Mouse (Mus musculus): ENCODE measurements at regions not wholly inside any gene's neighbourhood (a gene's known extent, or its start where the extent isn't known, plus 50 kb on each side); places are given as distances from the start of the nearest gene placed in this dataset.
A peak's percentile ranks its signal among the peaks of the same experiment; 100 is the strongest.

- DNase-seq (ENCODE audit: low spot score in 2 of 2): no peak
Observed at GRCm38 (mm10) chr13:111975549-111975948, 166.8 kb upstream of the Map3k1 start.

GRCm38 (mm10) chr13:111977769-111978674 lies 169.2 kb upstream of the Map3k1 start:
- DNase-seq (ENCODE audit: low spot score in 2 of 2): no peak

GRCm38 (mm10) chr13:111978675-111979020 lies 169.9 kb upstream of the Map3k1 start:
- no peak for DNase-seq (ENCODE audit: low spot score in 2 of 2)

GRCm38 (mm10) chr13:111979428-111980204 lies 170.8 kb upstream of the Map3k1 start:
- DNase-seq (ENCODE audit: low spot score in 2 of 2): peak in 1 of 2 experiments; percentile 21

GRCm38 (mm10) chr13:111980205-111980595 lies 171.4 kb upstream of the Map3k1 start:
- no peak for DNase-seq (ENCODE audit: low spot score in 2 of 2)

- DNase-seq (ENCODE audit: low spot score in 2 of 2): no peak
Observed at GRCm38 (mm10) chr13:111981103-111981502, 172.3 kb upstream of the Map3k1 start.

GRCm38 (mm10) chr13:111982796-111983460 lies 174.1 kb upstream of the Map3k1 start:
- DNase-seq (ENCODE audit: low spot score in 2 of 2): no peak

- peak in 1 of 2 experiments; percentile 26 for DNase-seq (ENCODE audit: low spot score in 2 of 2)
Observed at GRCm38 (mm10) chr13:111984081-111984574, 175.3 kb upstream of the Map3k1 start.

GRCm38 (mm10) chr13:111985406-111985805 lies 176.6 kb upstream of the Map3k1 start:
- no peak for DNase-seq (ENCODE audit: low spot score in 2 of 2)

- no peak for DNase-seq (ENCODE audit: low spot score in 2 of 2)
Observed at GRCm38 (mm10) chr13:111986681-111987080, 177.9 kb upstream of the Map3k1 start.

GRCm38 (mm10) chr13:111987420-111987819 lies 178.6 kb upstream of the Map3k1 start:
- no peak for DNase-seq (ENCODE audit: low spot score in 2 of 2)

GRCm38 (mm10) chr13:111990913-111991534 lies 182.2 kb upstream of the Map3k1 start:
- no peak for DNase-seq (ENCODE audit: low spot score in 2 of 2)

- no peak for DNase-seq (ENCODE audit: low spot score in 2 of 2)
Observed at GRCm38 (mm10) chr13:111992075-111992847, 183.5 kb upstream of the Map3k1 start.

GRCm38 (mm10) chr13:111994862-111995490 lies 186.2 kb upstream of the Map3k1 start:
- DNase-seq (ENCODE audit: low spot score in 2 of 2): no peak

GRCm38 (mm10) chr13:111995716-111996115 lies 186.9 kb upstream of the Map3k1 start:
- DNase-seq (ENCODE audit: low spot score in 2 of 2): no peak

- DNase-seq (ENCODE audit: low spot score in 2 of 2): peak in 1 of 2 experiments; percentile 56
Observed at GRCm38 (mm10) chr13:111996910-111997309, 188.1 kb upstream of the Map3k1 start.

- DNase-seq (ENCODE audit: low spot score in 2 of 2): no peak
Observed at GRCm38 (mm10) chr13:111997980-111998945, 189.5 kb upstream of the Map3k1 start.

- DNase-seq (ENCODE audit: low spot score in 2 of 2): no peak
Observed at GRCm38 (mm10) chr13:111999647-112000292, 191.0 kb upstream of the Map3k1 start.

GRCm38 (mm10) chr13:112000293-112000665 lies 191.5 kb upstream of the Map3k1 start:
- no peak for DNase-seq (ENCODE audit: low spot score in 2 of 2)

Data from urinary bladder, postnatal 36 days (tissue).